Mouse (Mus musculus): ENCODE results near the gene Ccdc42.

DNA sequence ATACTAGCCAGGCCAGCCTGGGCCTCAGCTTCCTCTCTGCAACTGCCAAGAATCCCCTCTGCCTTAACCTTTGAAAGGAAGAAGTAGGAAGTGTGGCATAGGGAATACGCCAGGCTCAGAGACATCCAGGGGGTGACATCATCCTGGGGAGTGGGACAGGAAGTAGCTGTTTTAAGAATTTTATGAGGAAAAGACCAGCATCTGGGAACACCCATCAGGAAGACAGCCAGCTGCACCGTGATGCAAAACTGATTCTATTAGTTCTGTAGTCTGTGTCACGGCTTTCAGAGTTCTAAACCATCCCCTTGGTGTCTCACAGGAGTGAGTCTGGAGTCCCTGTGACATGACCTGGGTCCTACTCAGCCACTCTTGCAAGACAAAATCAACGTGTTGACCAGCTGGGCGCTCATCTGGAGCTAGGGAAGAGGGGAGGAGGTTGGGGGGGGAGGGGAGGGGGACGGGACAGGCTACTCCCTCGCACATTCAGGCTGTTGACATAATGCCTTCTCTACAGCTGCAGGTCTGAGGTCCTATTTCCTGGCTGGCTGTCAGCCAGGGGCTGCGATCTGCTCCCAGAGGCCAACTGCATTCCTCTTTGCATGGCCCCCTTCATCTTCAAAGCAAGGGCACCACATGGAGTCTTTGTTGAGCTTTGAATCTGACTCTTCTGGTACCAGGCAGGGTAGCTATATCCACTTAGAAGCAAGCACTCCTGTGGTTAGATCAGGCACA lies 15.5 kb downstream of the Ccdc42 start:
- TF ChIP-seq CTCF (conservative IDR thresholded peaks at IDR 0.05; ENCODE audit: low read length): no peak
- TF ChIP-seq NANOG (IDR thresholded peaks at IDR 0.05; ENCODE audit: borderline replicate concordance, low read length): no peak
- TF ChIP-seq POU5F1 (IDR thresholded peaks at IDR 0.05; ENCODE audit: borderline replicate concordance, low read length): no peak

Measured in E14TG2a.4 (cell line).